Mouse (Mus musculus) large intestine, adult 2 months (tissue): ENCODE results near the gene Gm8909. TPM values are rescaled to one million over a fixed set of nuclear protein-coding genes. Genes with fewer than 3 reads are reported as not detected.
"Not testable (repeated sequence)": the region's sequence is repeated elsewhere in the genome, so short reads cannot be mapped to it uniquely, and the experiment has no call there.

Source experiments
- DNase-seq: peaks from one replicate; pipeline ENCODE4 v3.0.0-alpha.2; 2012; ENCODE audit warnings: low read depth, low spot score
- WGBS: fragments of 180-500 bp; shearing (Covaris S2); methylation state at CpG from one replicate; pipeline ENCODE4 v1.1.7; 2018; 5-methylcytosine and 5-hydroxymethylcytosine counted together
- polyA plus RNA-seq: library from polyadenylated mRNA; depleted of rRNA; stranded (reverse); fragments of >200 nt; gene quantifications from 2 replicates; pipeline ENCODE4 v1.2.3, GENCODE M21; 2012; rRNA removed

The Gm8909 gene
- polyA plus RNA-seq, 1 experiment = 58.6 TPM

DNA sequence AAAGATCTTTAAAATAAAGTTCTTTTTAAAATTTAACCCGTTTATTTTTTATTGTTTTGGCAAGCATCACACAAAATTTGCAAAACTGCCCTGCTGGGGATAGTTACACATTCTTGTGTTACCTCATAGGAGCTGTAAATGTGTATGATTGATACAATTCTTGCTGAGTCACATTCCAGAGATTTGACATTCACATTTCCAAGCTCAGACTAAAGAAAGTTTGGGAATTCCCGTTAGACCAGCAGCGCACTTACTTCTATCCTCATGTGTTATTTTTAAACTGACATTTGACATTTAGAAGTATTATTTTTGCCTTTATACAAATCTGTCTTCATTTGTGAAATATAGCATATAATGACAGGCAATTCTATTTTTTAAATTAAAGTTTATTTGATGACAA, 44.2 kb downstream of the Gm8909 start:
- DNase-seq = not testable (repeated sequence)
- 65% methylated on average over 3 of the region's 3 CpGs for WGBS

- DNase-seq = peak; percentile 61
- WGBS = 1% methylated on average over 8 of the region's 8 CpGs
Observed at GRCm38 (mm10) chr17:36121352-36122020, 46.9 kb downstream of the Gm8909 start, which contains the start of gene Gm19684. Gene Gm19684, plus strand, starts transcription at chr17:36121678.

DNA sequence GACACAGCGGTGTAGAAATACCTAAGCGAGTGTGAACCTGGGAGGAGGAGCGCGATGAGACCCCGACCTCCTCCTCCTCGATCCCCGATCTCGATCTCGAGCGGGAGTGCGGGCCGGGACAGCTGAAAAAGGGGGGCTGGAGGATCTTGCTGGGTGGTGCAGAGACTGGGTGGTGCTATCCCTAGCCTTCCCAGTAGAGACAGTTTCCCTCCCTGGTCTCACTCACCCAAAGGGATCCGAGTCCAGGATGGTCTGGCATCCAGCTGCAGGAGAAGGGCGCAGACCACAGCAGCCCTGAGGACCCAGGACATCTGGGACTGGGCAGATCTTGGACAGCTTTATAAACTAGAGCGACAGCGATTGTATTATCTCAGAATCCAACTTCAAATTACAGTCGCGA, 47.5 kb downstream of the Gm8909 start:
- DNase-seq = not testable (repeated sequence)
- WGBS = 23% methylated on average over 18 of the region's 18 CpGs

DNA sequence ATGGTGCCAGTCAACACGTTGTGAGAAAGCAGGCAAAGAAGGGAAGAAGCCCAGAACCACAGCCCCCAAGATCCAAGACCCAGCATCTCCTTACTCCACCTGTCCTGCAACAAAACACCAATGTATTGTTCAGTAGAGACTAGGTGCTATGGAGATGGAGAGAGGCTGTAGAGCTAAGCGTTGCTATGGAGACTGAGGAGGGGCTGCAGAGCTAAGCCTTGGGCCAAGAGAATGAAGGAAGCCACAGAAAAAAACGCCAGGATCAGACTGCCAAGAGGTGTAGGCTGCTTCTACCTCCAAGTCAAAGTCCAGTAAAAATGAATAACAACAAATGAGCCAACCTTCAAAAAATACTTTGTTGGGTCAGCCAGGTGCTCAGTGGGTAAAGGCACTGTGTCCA, 51.8 kb downstream of the Gm8909 start:
- DNase-seq = not testable (repeated sequence)
- WGBS = 31% methylated on average over 3 of the region's 3 CpGs

Other genes starting within 250 kb of the Gm8909 start
- gene Abcf1, start 198.8 kb downstream of the Gm8909 start, polyA plus RNA-seq = 82.6 and 83.9 TPM in 2 replicates
- gene Gnl1, start 188.7 kb downstream of the Gm8909 start, polyA plus RNA-seq = 23.6 and 24.7 TPM in 2 replicates
- gene Prr3, start 188.3 kb downstream of the Gm8909 start, polyA plus RNA-seq = 13.8 and 14.5 TPM in 2 replicates
- 1.6 and 2.8 TPM in 2 replicates for gene H2-T24, start 148.0 kb downstream of the Gm8909 start, polyA plus RNA-seq
- 386 and 571 TPM in 2 replicates for gene H2-T23, start 135.7 kb downstream of the Gm8909 start, polyA plus RNA-seq
- gene H2-T22, start 125.8 kb downstream of the Gm8909 start, polyA plus RNA-seq = 59.7 and 67.2 TPM in 2 replicates
- gene Gm6034, start 125.6 kb downstream of the Gm8909 start, polyA plus RNA-seq = 0.07 TPM in 1 of 2 replicates, not detected in the other
- gene Gm11127, start 110.2 kb downstream of the Gm8909 start, polyA plus RNA-seq = 53.0 and 148 TPM in 2 replicates
- 0.15 and 0.33 TPM in 2 replicates for gene Gm19684, start 46.9 kb downstream of the Gm8909 start, polyA plus RNA-seq
- gene Gm7030, start 39.1 kb downstream of the Gm8909 start, polyA plus RNA-seq = 7.1 and 18.3 TPM in 2 replicates
- 73.6 and 140 TPM in 2 replicates for gene H2-T3, start 21.8 kb upstream of the Gm8909 start, polyA plus RNA-seq
- gene Rpp21, start 89.5 kb upstream of the Gm8909 start, polyA plus RNA-seq = 105 and 123 TPM in 2 replicates
- 7.9 and 12.3 TPM in 2 replicates for gene Trim39, start 103.7 kb upstream of the Gm8909 start, polyA plus RNA-seq
- gene H2-M10.2, start 118.0 kb upstream of the Gm8909 start, polyA plus RNA-seq = not detected in 2 replicates
- not detected in 2 replicates for gene H2-M10.1, start 157.6 kb upstream of the Gm8909 start, polyA plus RNA-seq
- gene H2-M10.3, start 199.9 kb upstream of the Gm8909 start, polyA plus RNA-seq = not detected in 2 replicates